Mouse (Mus musculus) thymus, adult 2 months (tissue): ENCODE measurements around the gene Dop1b.

ENCODE experiments used
- CTCF ChIP-seq: fragments of 200-500 bp; IDR thresholded peaks from 2 replicates; pipeline ENCODE4 v1.5.1; 2012; ENCODE audit warnings: mild to moderate bottlenecking, control low read depth, low read length, moderate library complexity, borderline replicate concordance; ENCODE audit not compliant: control insufficient read depth, poor library complexity, insufficient read depth; ENCODE audit errors: extremely low read depth
- POLR2A ChIP-seq: fragments of 200-500 bp; IDR thresholded peaks from 2 replicates; pipeline ENCODE4 v1.6.1; 2012; ENCODE audit warnings: mild to moderate bottlenecking, low read length, control low read depth, moderate library complexity; ENCODE audit not compliant: control insufficient read depth, poor library complexity, insufficient read depth; ENCODE audit errors: extremely low read depth

- no peak for TF ChIP-seq POLR2A
- no peak for TF ChIP-seq CTCF
Measured at GRCm38 (mm10) chr16:93830071-93830470, 118.4 kb downstream of the Dop1b start.
